Mouse (Mus musculus) heart, embryonic 12.5 days (tissue): Measurements from ENCODE around the gene Ltbp1. TPM values are rescaled to one million over a fixed set of nuclear protein-coding genes. Genes with fewer than 3 reads are reported as not detected.

Experiments used
- ATAC-seq: fragments of 200-750 bp; cut with Nextera tagmentation; 2 replicates; pipeline ENCODE4 v1.8.0; 2017; ENCODE audit warnings: moderate TSS enrichment, moderate library complexity; ENCODE audit not compliant: insufficient number of reproducible peaks, low FRiP score
- H3K27ac ChIP-seq: fragments of 300-500 bp; sonication (generic); 2 replicates; pipeline ENCODE4 v1.5.1; 2016; ENCODE audit warnings: mild to moderate bottlenecking, moderate library complexity; ENCODE audit not compliant: poor library complexity, severe bottlenecking
- H3K27me3 ChIP-seq: fragments of 300-500 bp; sonication (generic); replicated peaks from 2 replicates; pipeline ENCODE4 v1.6.1; 2016; ENCODE audit warnings: mild to moderate bottlenecking, moderate library complexity
- H3K36me3 ChIP-seq: fragments of 300-500 bp; sonication (generic); 2 replicates; pipeline ENCODE4 v1.6.1; 2016; ENCODE audit warnings: mild to moderate bottlenecking, moderate library complexity
- H3K4me1 ChIP-seq: fragments of 300-500 bp; sonication (generic); replicated peaks from 2 replicates; pipeline ENCODE4 v1.6.1; 2016; ENCODE audit warnings: mild to moderate bottlenecking
- H3K4me2 ChIP-seq: fragments of 300-500 bp; sonication (generic); 2 replicates; pipeline ENCODE4 v1.6.1; 2016; ENCODE audit warnings: mild to moderate bottlenecking, moderate library complexity
- H3K4me3 ChIP-seq: fragments of 300-500 bp; sonication (generic); 2 replicates; pipeline ENCODE4 v1.5.1; 2016; ENCODE audit warnings: mild to moderate bottlenecking
- H3K9ac ChIP-seq: fragments of 300-500 bp; sonication (generic); 2 replicates; pipeline ENCODE4 v1.6.1; 2016; ENCODE audit warnings: mild to moderate bottlenecking, moderate library complexity
- H3K9me3 ChIP-seq: fragments of 300-500 bp; sonication (generic); replicated peaks from 2 replicates; pipeline ENCODE4 v1.6.1; 2016; ENCODE audit warnings: mild to moderate bottlenecking, moderate library complexity
- WGBS: fragments of 180-500 bp; shearing (Covaris S2); methylation state at CpG from one replicate; pipeline ENCODE4 v1.1.7; 2016; 5-methylcytosine and 5-hydroxymethylcytosine counted together
- polyA plus RNA-seq: library from polyadenylated mRNA; unstranded; fragments of >200 nt; fragmentation: Nextera tagmentation; extraction: Ambion mirVana; gene quantifications from 2 replicates; pipeline ENCODE4 v1.2.1, GENCODE M21; 2016

Gene Ltbp1
- 58.8 and 59.3 TPM in 2 replicates for polyA plus RNA-seq

DNA sequence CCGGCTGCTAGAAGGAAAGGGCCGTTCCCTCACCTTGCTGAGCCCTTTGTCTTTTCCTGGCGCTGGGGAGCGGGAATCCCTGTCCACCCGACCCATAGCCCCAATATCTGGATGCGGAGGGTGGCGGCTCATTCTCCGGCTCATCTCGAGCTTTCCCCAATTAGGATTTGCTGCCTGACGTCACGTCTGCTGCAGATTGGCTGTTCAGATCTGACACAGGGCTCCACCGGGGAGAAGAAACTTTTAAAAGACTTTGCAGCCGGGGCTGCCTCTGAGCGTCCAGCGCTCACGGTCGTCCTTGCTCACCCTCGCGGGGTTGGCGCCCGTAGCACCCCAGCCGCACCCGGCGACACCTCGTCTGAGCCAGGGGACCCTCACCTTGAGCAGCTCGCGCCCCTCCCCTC is at the start of gene Ltbp1:
TSS of gene Ltbp1 (plus strand) at position 288 of the 404 bp plus-strand sequence.
- Histone ChIP-seq H3K4me1 (peaks cover 35% of the 10 kb centered on the region), H3K27ac (peak within 1 kb of the TSS; percentile 98), H3K4me3 (peak within 1 kb of the TSS; percentile 98), H3K36me3 (peaks cover 12% of the 10 kb centered on the region), H3K9ac (peak within 1 kb of the TSS; percentile 99), H3K9me3 (no peaks in the 10 kb centered on the region), H3K4me2 (peak within 1 kb of the TSS; percentile 84), H3K27me3 (no peaks in the 10 kb centered on the region)
- ATAC-seq = peak; percentile 83
- under 1% methylated on average over 27 of the region's 27 CpGs for WGBS

- Histone ChIP-seq H3K27ac (no peak overlapping the region), H3K9me3 (no peaks in the 10 kb centered on the region), H3K4me1 (peaks cover 17% of the 10 kb centered on the region), H3K9ac (no peak overlapping the region), H3K4me3 (no peak overlapping the region), H3K4me2 (no peak overlapping the region), H3K27me3 (no peaks in the 10 kb centered on the region), H3K36me3 (no peaks in the 10 kb centered on the region)
- WGBS = 60% methylated on average over 6 of the region's 6 CpGs
- no peak for ATAC-seq
These were observed 45.7 kb upstream of the Ltbp1 start for GRCm38 (mm10) chr17:74959481-74960245.

DNA sequence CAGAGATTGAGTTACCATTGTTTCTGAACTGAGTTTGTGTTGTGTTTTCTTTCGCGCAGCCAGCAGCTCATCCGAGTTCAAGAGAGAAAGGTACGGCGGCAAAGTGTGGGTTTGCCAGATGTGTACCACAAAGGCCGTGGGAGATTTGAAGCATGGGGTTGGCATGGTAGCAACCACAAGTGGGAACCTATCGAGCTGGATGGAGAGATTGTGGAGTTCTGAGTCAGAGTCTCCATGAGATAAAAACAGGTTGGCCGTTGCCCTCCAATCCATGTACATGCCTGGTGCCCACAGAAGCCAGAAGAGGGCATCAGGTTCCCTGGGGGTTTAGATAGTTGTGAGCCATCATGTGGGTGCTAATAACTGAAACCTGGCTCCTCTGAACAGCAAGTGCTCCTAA is 42.1 kb upstream of the Ltbp1 start:
- WGBS = 88% methylated on average over 8 of the region's 8 CpGs

DNA sequence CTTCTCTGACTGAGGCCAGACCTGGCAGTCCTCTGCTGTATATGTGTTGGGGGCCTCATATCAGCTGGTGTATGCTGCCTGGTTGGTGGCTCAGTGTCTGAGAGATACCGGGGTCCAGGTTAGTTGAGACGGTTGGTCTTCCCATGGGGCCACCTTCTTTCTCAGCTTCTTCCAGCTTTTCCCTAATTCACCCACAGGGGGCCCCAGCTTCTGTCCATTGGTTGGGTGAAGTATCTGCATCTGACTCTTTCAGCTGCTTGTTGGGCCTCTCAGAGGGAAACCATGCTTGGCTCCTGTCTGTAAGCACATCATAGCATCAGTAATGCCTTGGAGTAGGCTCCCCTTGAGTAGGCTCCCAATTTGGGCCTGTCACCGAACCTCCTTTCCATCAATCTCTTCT is 41.5 kb upstream of the Ltbp1 start:
- Histone ChIP-seq H3K27ac (no peak overlapping the region), H3K27me3 (no peaks in the 10 kb centered on the region), H3K9me3 (no peaks in the 10 kb centered on the region), H3K9ac (no peak overlapping the region), H3K4me2 (no peak overlapping the region), H3K36me3 (no peaks in the 10 kb centered on the region), H3K4me3 (no peak overlapping the region), H3K4me1 (peaks cover 24% of the 10 kb centered on the region)
- WGBS = 87% methylated on average over 3 of the region's 3 CpGs
- ATAC-seq = no peak

More for the DNA sequence above, 42.1 kb upstream of the Ltbp1 start:
- Histone ChIP-seq H3K9me3 (no peaks in the 10 kb centered on the region), H3K4me1 (peaks cover 20% of the 10 kb centered on the region), H3K36me3 (no peaks in the 10 kb centered on the region), H3K4me2 (no peak overlapping the region), H3K9ac (no peak overlapping the region), H3K27ac (no peak overlapping the region), H3K4me3 (no peak overlapping the region), H3K27me3 (no peaks in the 10 kb centered on the region)
- ATAC-seq = no peak

DNA sequence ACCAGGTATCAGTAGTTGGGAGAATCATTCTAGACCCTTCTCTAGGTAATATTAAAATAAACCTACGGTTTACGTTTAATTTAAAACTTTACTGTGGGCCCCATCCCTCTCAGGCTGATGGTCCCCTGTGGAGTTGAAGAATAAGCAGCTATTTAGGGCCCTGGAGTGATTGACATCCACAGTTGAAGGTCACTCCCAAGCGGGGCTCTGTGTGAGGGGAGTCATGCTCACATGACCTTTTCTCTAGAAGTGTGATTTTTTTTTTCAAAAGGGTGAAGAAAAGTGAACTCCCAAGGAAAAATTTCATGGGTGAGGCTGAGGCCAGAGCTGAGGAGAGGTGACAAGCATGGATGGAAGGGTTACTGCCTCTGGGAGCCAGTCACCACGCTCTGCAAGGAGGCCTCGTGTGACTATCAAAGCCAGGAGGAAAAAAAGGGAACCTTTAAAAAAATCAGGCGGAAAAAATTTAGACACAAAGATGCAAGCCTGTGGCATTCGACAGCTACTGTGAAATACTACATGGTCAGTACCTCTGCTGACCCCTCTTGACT is 38.0 kb upstream of the Ltbp1 start:
- ATAC-seq = no peak
- H3K4me3 ChIP-seq = no peak overlapping the region
- peaks cover 26% of the 10 kb centered on the region for H3K4me1 ChIP-seq
- WGBS = 57% methylated on average over 7 of the region's 7 CpGs
- no peak overlapping the region for H3K9ac ChIP-seq
- H3K4me2 ChIP-seq = no peak overlapping the region
- H3K27me3 ChIP-seq = no peaks in the 10 kb centered on the region
- H3K27ac ChIP-seq = no peak overlapping the region
- H3K36me3 ChIP-seq = no peaks in the 10 kb centered on the region
- no peaks in the 10 kb centered on the region for H3K9me3 ChIP-seq

GRCm38 (mm10) chr17:74968152-74968712 is 37.1 kb upstream of the Ltbp1 start:
- WGBS = 53% methylated on average over 9 of the region's 9 CpGs
- Histone ChIP-seq H3K9me3 (no peaks in the 10 kb centered on the region), H3K4me1 (peaks cover 26% of the 10 kb centered on the region), H3K27me3 (no peaks in the 10 kb centered on the region), H3K4me3 (no peak overlapping the region), H3K27ac (no peak overlapping the region), H3K36me3 (no peaks in the 10 kb centered on the region), H3K9ac (no peak overlapping the region), H3K4me2 (no peak overlapping the region)
- ATAC-seq = no peak

DNA sequence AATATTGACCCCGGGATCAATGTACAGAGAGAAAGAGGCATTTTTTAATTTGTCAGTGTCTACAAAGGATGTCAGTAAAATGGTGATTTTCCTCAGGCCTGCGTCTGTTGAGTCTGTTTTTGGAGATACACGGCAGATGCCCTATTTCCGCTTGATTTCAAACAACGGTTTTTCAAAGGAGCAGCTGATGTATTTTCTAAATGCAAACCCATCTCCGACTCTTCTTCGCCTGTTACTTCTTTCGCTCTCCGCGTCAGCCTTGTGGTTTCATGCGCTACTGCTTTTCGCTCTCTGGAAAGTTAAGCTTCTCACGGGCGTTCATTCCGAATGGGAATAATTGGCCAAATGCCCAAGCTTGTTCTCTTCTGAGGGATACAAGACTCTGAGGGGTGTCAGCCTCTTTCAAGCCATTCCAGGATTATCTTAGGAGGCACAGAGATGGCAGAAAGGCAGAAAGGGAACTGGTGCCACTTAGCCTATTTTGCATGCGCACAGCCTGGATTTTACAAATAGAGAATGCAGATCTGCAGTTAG is 36.6 kb upstream of the Ltbp1 start:
- H3K4me3 ChIP-seq = no peak overlapping the region
- H3K9ac ChIP-seq = no peak overlapping the region
- H3K27me3 ChIP-seq = no peaks in the 10 kb centered on the region
- H3K27ac ChIP-seq = no peak overlapping the region
- WGBS = 78% methylated on average over 16 of the region's 16 CpGs
- no peak overlapping the region for H3K4me2 ChIP-seq
- H3K36me3 ChIP-seq = no peaks in the 10 kb centered on the region
- peaks cover 26% of the 10 kb centered on the region for H3K4me1 ChIP-seq
- no peak for ATAC-seq
- no peaks in the 10 kb centered on the region for H3K9me3 ChIP-seq

DNA sequence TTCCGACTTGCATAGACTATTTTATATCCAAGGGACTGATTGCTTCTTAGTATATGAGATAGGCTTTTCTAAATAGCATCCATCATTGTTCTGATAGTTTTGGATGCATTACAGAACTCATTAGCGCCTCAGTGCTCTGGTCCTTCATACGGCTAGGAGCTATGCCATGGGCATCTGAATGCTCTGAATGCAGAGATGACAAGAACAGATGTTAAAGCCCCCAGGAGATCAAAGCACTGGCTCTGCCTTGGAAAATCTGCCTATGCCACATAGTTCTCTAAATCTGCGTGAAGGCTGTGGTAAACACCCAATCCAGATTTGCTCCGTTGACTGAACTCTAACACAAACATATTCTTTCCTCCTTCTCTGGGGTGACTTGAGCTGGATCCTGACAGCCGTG is 30.2 kb upstream of the Ltbp1 start:
- H3K9ac ChIP-seq = no peak overlapping the region
- no peak for ATAC-seq
- no peaks in the 10 kb centered on the region for H3K36me3 ChIP-seq
- no peak overlapping the region for H3K4me3 ChIP-seq
- WGBS = 69% methylated on average over 6 of the region's 6 CpGs
- H3K4me1 ChIP-seq = no peaks in the 10 kb centered on the region
- no peaks in the 10 kb centered on the region for H3K27me3 ChIP-seq
- H3K9me3 ChIP-seq = no peaks in the 10 kb centered on the region
- no peak overlapping the region for H3K4me2 ChIP-seq
- no peak overlapping the region for H3K27ac ChIP-seq

DNA sequence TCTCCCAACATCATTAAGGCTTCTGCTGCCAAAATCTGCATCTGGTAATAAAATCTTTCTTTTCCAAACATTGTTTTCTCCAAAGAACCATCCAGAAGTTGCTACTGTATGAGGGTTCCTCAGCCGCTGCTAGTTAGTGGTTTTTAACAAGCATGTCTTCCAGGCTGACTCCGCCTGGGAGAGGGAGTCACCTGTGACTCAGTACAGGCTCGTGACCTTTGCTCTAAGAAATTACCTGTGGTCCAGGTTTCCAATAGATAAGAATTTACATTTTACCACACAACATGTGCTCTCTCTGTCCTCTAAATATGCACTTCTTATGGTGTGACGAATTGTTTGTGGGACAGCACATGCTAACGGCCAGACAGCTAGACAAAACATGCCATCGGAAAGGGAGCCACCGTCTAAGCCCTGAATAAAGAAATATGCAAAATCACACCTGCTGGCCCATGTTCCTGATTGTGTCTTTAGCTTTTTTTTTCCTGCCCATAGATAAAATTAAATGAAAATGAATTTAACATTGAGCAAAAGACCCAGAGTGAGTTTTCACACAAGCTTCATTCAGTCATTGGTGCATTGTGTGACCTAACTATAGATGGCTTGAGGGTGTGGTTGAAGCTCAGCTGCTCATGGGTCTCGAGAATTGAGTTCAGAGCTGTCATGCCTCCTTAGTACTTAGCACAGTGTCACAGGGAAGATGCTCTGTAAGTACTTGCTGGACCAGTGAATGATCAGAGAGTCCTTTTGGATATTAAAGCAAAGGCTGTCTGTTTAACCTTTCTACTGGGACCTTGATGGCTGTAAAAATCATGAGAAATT is 29.0 kb upstream of the Ltbp1 start:
- H3K27me3 ChIP-seq = no peaks in the 10 kb centered on the region
- H3K4me1 ChIP-seq = no peaks in the 10 kb centered on the region
- no peak overlapping the region for H3K9ac ChIP-seq
- H3K9me3 ChIP-seq = no peaks in the 10 kb centered on the region
- ATAC-seq = no peak
- H3K4me2 ChIP-seq = no peak overlapping the region
- no peak overlapping the region for H3K27ac ChIP-seq
- 78% methylated on average over 8 of the region's 8 CpGs for WGBS
- H3K36me3 ChIP-seq = no peaks in the 10 kb centered on the region
- no peak overlapping the region for H3K4me3 ChIP-seq

GRCm38 (mm10) chr17:74979767-74980166 is 25.6 kb upstream of the Ltbp1 start:
- Histone ChIP-seq H3K4me2 (no peak overlapping the region), H3K4me3 (no peak overlapping the region), H3K9ac (no peak overlapping the region), H3K9me3 (no peaks in the 10 kb centered on the region), H3K27ac (no peak overlapping the region), H3K27me3 (no peaks in the 10 kb centered on the region), H3K36me3 (no peaks in the 10 kb centered on the region), H3K4me1 (no peaks in the 10 kb centered on the region)
- no peak for ATAC-seq
- WGBS = 72% methylated on average over 8 of the region's 8 CpGs

DNA sequence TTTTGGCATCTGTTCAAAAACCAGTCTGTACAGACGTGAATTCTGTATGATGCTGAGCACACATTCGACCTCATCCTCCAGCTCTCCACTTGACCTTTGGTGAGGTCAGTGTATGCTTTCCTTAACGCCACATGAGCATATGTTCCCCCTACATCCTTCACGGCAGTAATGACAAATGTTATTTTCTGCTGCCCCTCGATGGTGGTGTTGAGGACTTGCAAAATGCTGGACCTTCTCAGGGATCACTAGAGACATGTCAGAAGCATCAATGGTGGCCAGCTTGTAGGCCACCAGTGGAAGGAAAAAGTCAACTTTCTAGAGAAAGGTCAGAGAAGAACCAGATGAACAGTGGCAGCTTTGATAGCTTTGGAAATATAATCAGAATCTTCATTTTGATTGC is 23.7 kb upstream of the Ltbp1 start:
- Histone ChIP-seq H3K27ac (no peak overlapping the region), H3K9ac (no peak overlapping the region), H3K36me3 (no peaks in the 10 kb centered on the region), H3K9me3 (no peaks in the 10 kb centered on the region), H3K4me1 (no peaks in the 10 kb centered on the region), H3K4me3 (no peak overlapping the region), H3K4me2 (no peak overlapping the region), H3K27me3 (no peaks in the 10 kb centered on the region)
- no peak for ATAC-seq
- 83% methylated on average over 5 of the region's 5 CpGs for WGBS
